Mouse (Mus musculus): ENCODE measurements around the gene Btbd9. TPM values are rescaled to one million over a fixed set of nuclear protein-coding genes. Genes with fewer than 3 reads are reported as not detected.

The Btbd9 gene
- polyA plus RNA-seq, 1 experiment = 32.7 TPM

DNA sequence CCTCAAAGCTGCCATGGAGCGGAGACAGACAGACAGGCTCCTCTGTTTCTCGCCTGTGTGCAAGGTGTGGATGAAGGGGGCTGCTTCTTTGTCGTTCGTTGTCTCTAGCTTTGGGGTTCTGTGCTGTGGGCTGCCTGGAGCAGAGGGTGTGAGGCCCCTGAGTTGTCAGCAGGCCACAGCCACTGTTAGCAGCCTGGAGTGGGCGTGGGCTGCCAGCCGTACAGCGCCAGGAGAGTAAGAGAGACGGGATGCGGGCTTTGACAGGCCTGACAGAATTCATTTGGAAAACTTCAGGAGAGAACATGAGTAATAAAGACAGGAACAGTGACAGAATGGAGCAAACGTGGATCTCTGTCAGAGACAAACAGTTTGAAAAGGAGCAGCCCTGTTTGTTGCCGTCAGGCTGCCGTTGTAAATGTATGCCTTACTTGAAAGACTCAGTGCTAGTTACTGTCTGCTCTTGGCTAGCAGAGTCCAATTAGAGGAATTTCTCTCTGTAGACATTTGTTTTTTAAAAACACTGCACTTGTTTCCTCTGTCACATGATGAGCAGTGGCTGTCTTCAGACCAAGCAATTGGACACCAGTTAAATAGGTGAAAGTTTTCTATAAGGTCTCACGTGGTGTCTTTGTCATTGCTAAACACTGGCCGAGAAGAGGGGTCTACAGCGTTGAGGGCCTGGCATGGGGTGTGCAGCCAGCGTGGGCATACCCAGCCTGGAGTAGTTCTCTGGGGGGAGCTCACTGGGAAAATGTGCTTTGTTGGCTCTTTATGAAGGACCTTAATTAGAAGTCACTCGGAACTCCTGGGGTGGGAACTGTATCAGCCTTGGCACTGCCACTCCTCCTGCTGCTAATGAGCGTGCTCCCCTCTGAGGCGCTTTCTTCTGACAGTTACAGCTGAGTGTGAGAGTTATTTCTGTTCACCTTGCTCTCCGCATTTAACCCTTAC is 388.0 kb downstream of the Btbd9 start:
- Histone ChIP-seq H3K4me3 (replicated peaks; ENCODE audit: insufficient read depth, low read depth, low read length) (no peak overlapping the region), H3K4me1 (ENCODE audit: control insufficient read depth, insufficient read depth, low read length) (peaks cover 35% of the 10 kb centered on the region), H3K27me3 (ENCODE audit: control insufficient read depth, insufficient read depth, low read length) (no peaks in the 10 kb centered on the region), H3K27ac (ENCODE audit: insufficient read depth, low read length) (peak overlapping the region; percentile 17; the same call in 1 of the 2 replicates)
- peak; percentile 52 to 67 for DNase-seq
- WGBS = 33% methylated on average over 20 of the region's 20 CpGs
- TF ChIP-seq CTCF (IDR thresholded peaks at IDR 0.05; ENCODE audit: borderline replicate concordance, insufficient read depth, low read depth, low read length) = no peak
- TF ChIP-seq POLR2A (IDR thresholded peaks at IDR 0.05; ENCODE audit: borderline replicate concordance, insufficient read depth, low read length) = no peak

DNA sequence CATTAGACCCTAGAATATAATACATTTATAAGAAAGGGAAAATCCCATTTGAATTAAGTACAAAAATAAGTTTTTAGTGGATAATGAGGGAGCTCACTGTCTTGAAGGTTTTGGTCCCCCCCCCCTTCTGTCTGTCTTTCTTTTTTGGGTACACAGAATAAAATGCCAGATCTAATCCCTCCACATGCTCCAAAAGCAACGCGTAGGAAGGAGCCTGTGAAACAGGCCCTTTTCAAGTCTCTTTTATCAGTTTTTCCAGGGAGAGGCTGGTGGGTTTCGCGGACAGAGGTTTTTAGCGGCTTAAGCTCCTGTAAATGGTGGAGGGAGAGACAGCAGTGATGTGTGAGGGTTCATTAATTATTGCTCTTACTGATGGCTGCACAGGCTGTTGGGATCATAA is 388.7 kb downstream of the Btbd9 start:
- peaks cover 38% of the 10 kb centered on the region for H3K4me1 ChIP-seq (ENCODE audit: control insufficient read depth, insufficient read depth, low read length)
- 85% methylated on average over 5 of the region's 5 CpGs for WGBS
- DNase-seq = no peak
- H3K27me3 ChIP-seq (ENCODE audit: control insufficient read depth, insufficient read depth, low read length) = no peaks in the 10 kb centered on the region
- no peak overlapping the region for H3K4me3 ChIP-seq (replicated peaks; ENCODE audit: insufficient read depth, low read depth, low read length)
- no peak for TF ChIP-seq CTCF (IDR thresholded peaks at IDR 0.05; ENCODE audit: borderline replicate concordance, insufficient read depth, low read depth, low read length)
- no peak for TF ChIP-seq POLR2A (IDR thresholded peaks at IDR 0.05; ENCODE audit: borderline replicate concordance, insufficient read depth, low read length)
- no peak overlapping the region for H3K27ac ChIP-seq (ENCODE audit: insufficient read depth, low read length)

DNA sequence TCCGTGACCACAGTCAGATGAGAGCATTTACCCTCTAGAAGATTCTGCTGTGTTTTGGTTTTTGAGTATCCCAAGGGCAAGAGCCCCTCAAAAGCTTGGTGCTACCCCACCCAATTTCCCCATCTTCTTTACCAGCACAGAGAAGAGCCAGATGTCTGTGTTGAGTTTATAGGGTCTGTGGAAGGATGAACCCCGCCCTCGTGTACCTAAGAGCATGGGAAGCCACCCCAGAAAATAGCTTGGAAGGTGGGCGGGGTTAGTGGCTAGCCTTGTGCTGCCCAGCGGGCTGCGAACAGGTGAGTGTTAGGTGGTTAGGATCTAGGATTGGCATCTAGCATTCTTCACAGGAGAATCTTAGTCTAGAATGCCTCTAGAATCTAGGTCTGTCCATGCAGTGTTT is 389.1 kb downstream of the Btbd9 start:
- WGBS = 95% methylated on average over 6 of the region's 6 CpGs
- no peak overlapping the region for H3K4me3 ChIP-seq (replicated peaks; ENCODE audit: insufficient read depth, low read depth, low read length)
- TF ChIP-seq POLR2A (IDR thresholded peaks at IDR 0.05; ENCODE audit: borderline replicate concordance, insufficient read depth, low read length) (no peak), CTCF (IDR thresholded peaks at IDR 0.05; ENCODE audit: borderline replicate concordance, insufficient read depth, low read depth, low read length) (no peak)
- H3K27me3 ChIP-seq (ENCODE audit: control insufficient read depth, insufficient read depth, low read length) = no peaks in the 10 kb centered on the region
- H3K27ac ChIP-seq (ENCODE audit: insufficient read depth, low read length) = no peak overlapping the region
- DNase-seq = no peak
- H3K4me1 ChIP-seq (ENCODE audit: control insufficient read depth, insufficient read depth, low read length) = peaks cover 38% of the 10 kb centered on the region

DNA sequence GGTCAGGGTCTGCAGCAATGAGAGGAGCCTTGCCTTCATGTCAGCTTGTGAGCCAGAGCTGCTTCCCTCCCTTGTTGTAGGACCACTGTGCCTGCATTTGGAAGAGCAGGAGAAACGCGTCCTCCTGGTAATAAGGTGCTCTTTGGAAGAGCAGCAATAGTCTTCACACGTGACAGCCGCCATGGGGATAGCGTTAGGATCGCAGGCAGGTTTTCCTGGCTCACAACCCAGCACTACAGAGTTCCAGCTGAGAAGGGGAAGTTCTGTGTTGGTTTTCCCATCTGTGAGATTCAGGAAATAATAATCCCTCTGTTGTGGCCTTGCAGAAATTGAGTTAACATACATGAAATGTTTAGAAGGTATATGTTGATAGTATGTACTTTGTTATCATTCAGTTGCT is 392.7 kb downstream of the Btbd9 start:
- no peak for TF ChIP-seq CTCF (IDR thresholded peaks at IDR 0.05; ENCODE audit: borderline replicate concordance, insufficient read depth, low read depth, low read length)
- no peak for TF ChIP-seq POLR2A (IDR thresholded peaks at IDR 0.05; ENCODE audit: borderline replicate concordance, insufficient read depth, low read length)
- Histone ChIP-seq H3K4me1 (ENCODE audit: control insufficient read depth, insufficient read depth, low read length) (peaks cover 16% of the 10 kb centered on the region), H3K27me3 (ENCODE audit: control insufficient read depth, insufficient read depth, low read length) (no peaks in the 10 kb centered on the region), H3K4me3 (replicated peaks; ENCODE audit: insufficient read depth, low read depth, low read length) (no peak overlapping the region), H3K27ac (ENCODE audit: insufficient read depth, low read length) (no peak overlapping the region)
- peak; percentile 70 to 85 for DNase-seq
- WGBS = 6% methylated on average over 6 of the region's 6 CpGs

DNA sequence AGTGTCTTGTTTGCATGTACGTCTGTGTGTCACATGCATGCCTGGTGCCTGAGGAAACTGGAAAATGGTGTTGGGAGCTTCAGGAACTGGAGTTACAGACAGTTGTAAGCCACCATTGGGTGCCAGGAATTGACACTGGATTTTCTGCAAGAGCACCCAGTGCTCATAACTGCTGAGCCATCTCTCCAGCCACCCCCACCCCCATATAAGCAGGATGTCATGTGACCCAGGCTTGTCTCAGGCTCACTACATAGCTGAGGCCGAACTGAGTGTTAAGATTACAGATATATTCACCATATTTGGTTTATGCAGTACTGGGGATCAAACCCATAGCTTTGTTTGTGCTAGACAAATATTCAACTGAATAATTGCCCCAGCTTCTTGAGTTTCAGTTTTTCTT is 394.2 kb downstream of the Btbd9 start:
- WGBS = 91% methylated on average over 2 of the region's 2 CpGs
- no peak for TF ChIP-seq CTCF (IDR thresholded peaks at IDR 0.05; ENCODE audit: borderline replicate concordance, insufficient read depth, low read depth, low read length)
- no peak for TF ChIP-seq POLR2A (IDR thresholded peaks at IDR 0.05; ENCODE audit: borderline replicate concordance, insufficient read depth, low read length)
- H3K27me3 ChIP-seq (ENCODE audit: control insufficient read depth, insufficient read depth, low read length) = no peaks in the 10 kb centered on the region
- no peak overlapping the region for H3K4me3 ChIP-seq (replicated peaks; ENCODE audit: insufficient read depth, low read depth, low read length)
- peaks cover 30% of the 10 kb centered on the region for H3K4me1 ChIP-seq (ENCODE audit: control insufficient read depth, insufficient read depth, low read length)
- no peak for DNase-seq
- no peak overlapping the region for H3K27ac ChIP-seq (ENCODE audit: insufficient read depth, low read length)

DNA sequence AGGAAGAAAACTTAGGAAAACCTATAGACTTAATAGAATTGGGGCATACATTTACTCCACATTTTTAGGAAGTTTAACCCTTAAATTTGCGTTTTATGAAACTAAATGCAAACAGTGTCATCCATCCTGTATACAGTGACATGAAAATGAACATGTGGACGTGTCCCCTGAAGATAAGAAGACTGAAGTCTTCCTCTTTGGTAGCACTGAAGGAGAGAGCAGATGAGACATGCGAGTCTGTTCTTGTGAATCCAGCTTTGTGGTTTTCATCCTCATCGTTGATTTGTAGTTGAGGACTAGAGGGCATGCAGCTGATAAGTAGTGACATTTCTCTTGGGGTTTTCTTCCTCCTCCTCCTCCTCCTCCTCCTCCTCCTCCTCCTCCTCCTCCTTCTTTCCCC is 394.7 kb downstream of the Btbd9 start:
- Histone ChIP-seq H3K4me1 (ENCODE audit: control insufficient read depth, insufficient read depth, low read length) (peaks cover 30% of the 10 kb centered on the region), H3K27me3 (ENCODE audit: control insufficient read depth, insufficient read depth, low read length) (no peaks in the 10 kb centered on the region), H3K4me3 (replicated peaks; ENCODE audit: insufficient read depth, low read depth, low read length) (no peak overlapping the region), H3K27ac (ENCODE audit: insufficient read depth, low read length) (no peak overlapping the region)
- no peak for TF ChIP-seq POLR2A (IDR thresholded peaks at IDR 0.05; ENCODE audit: borderline replicate concordance, insufficient read depth, low read length)
- no peak for TF ChIP-seq CTCF (IDR thresholded peaks at IDR 0.05; ENCODE audit: borderline replicate concordance, insufficient read depth, low read depth, low read length)
- DNase-seq = no peak
- WGBS = 91% methylated on average over 4 of the region's 4 CpGs

DNA sequence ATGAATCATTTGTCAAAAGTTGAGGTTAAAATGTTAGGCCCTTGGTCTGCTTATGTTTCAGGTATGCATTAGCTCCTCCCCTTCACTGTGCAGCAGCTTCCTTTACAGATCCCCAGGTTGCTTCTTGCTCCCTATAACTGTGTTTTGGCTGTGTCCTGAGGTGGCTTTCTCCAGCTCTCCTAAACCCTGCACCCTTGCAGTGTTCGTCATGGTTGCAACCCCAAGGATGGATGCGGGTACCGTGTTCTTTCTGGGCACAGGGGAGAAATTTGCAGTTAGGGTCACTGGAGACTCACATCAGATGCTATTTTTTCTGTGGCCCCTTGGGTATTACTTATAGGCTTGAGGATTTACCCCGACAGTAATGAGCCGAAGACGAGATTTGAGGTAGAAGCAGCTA is 396.1 kb downstream of the Btbd9 start:
- Histone ChIP-seq H3K27me3 (ENCODE audit: control insufficient read depth, insufficient read depth, low read length) (no peaks in the 10 kb centered on the region), H3K4me3 (replicated peaks; ENCODE audit: insufficient read depth, low read depth, low read length) (no peak overlapping the region), H3K27ac (ENCODE audit: insufficient read depth, low read length) (no peak overlapping the region), H3K4me1 (ENCODE audit: control insufficient read depth, insufficient read depth, low read length) (peaks cover 30% of the 10 kb centered on the region)
- TF ChIP-seq CTCF (IDR thresholded peaks at IDR 0.05; ENCODE audit: borderline replicate concordance, insufficient read depth, low read depth, low read length) (no peak), POLR2A (IDR thresholded peaks at IDR 0.05; ENCODE audit: borderline replicate concordance, insufficient read depth, low read length) (no peak)
- DNase-seq = no peak
- 90% methylated on average over 6 of the region's 6 CpGs for WGBS

DNA sequence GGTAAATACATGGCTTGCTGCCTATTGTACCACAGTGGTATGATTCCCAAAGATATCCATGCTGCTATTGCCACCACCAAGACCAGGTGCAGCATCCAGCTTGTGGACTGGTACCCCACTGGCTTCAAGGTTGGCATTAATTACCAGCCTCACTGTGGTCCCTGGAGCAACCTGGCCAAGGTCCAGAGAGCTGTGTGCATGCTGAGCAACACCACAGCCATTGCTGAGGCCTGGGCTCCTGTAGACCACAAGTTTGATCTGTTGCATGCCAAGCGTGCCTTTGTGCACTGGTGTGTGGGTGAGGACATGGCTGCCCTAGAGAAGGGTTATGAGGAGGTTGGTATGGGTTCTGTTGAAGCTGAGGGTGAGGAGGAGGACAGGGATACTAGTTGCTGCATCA is 397.9 kb downstream of the Btbd9 start:
- TF ChIP-seq POLR2A (IDR thresholded peaks at IDR 0.05; ENCODE audit: borderline replicate concordance, insufficient read depth, low read length) (no peak), CTCF (IDR thresholded peaks at IDR 0.05; ENCODE audit: borderline replicate concordance, insufficient read depth, low read depth, low read length) (no peak)
- peaks cover 21% of the 10 kb centered on the region for H3K4me1 ChIP-seq (ENCODE audit: control insufficient read depth, insufficient read depth, low read length)

More for the DNA sequence above, 397.9 kb downstream of the Btbd9 start:
- H3K27me3 ChIP-seq (ENCODE audit: control insufficient read depth, insufficient read depth, low read length) = no peaks in the 10 kb centered on the region
- WGBS = 55% methylated on average over 1 of the region's 1 CpGs
- H3K4me3 ChIP-seq (replicated peaks; ENCODE audit: insufficient read depth, low read depth, low read length) = no peak overlapping the region
- H3K27ac ChIP-seq (ENCODE audit: insufficient read depth, low read length) = no peak overlapping the region
- peak; percentile 59 to 66 for DNase-seq
